Mouse (Mus musculus): ENCODE results near the gene Stn1.

DNA sequence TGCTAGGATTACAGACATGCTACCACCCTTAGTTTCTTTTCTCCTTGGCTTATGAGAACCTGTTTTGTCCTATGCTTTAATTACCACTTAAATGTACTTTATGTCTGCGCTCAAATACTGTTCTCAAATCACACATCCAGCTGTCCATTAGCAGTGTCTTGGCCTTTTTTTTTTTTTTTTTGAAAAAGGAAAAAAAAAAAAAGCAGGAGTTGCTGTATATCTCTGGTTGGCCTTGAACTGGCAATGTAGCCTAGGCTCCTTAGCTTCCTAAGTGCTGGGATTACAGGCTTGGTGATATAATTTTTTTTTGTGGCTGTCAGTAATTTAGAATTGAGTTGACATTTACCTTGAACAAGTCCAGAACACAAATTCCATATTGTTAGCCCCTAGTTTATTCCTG is 48.5 kb upstream of the Stn1 start:
- TF ChIP-seq GATA1 (IDR thresholded peaks at IDR 0.05; ENCODE audit: borderline replicate concordance, low read length) (no peak), FLI1 (IDR thresholded peaks at IDR 0.05; ENCODE audit: low read length) (no peak)
